Mouse (Mus musculus) heart, embryonic 12.5 days (tissue): ENCODE measurements around the gene Lrrc10b. TPM values are rescaled to one million over a fixed set of nuclear protein-coding genes. Genes with fewer than 3 reads are reported as not detected.
A peak's percentile ranks its signal among the peaks of the same experiment; 100 is the strongest.

Source experiments
- ATAC-seq: fragments of 200-750 bp; cut with Nextera tagmentation; 2 replicates; pipeline ENCODE4 v1.8.0; 2017; ENCODE audit warnings: moderate TSS enrichment, moderate library complexity; ENCODE audit not compliant: insufficient number of reproducible peaks, low FRiP score
- H3K27ac ChIP-seq: fragments of 300-500 bp; sonication (generic); 2 replicates; pipeline ENCODE4 v1.5.1; 2016; ENCODE audit warnings: mild to moderate bottlenecking, moderate library complexity; ENCODE audit not compliant: poor library complexity, severe bottlenecking
- H3K27me3 ChIP-seq: fragments of 300-500 bp; sonication (generic); replicated peaks from 2 replicates; pipeline ENCODE4 v1.6.1; 2016; ENCODE audit warnings: mild to moderate bottlenecking, moderate library complexity
- H3K36me3 ChIP-seq: fragments of 300-500 bp; sonication (generic); 2 replicates; pipeline ENCODE4 v1.6.1; 2016; ENCODE audit warnings: mild to moderate bottlenecking, moderate library complexity
- H3K4me1 ChIP-seq: fragments of 300-500 bp; sonication (generic); replicated peaks from 2 replicates; pipeline ENCODE4 v1.6.1; 2016; ENCODE audit warnings: mild to moderate bottlenecking
- H3K4me2 ChIP-seq: fragments of 300-500 bp; sonication (generic); 2 replicates; pipeline ENCODE4 v1.6.1; 2016; ENCODE audit warnings: mild to moderate bottlenecking, moderate library complexity
- H3K4me3 ChIP-seq: fragments of 300-500 bp; sonication (generic); 2 replicates; pipeline ENCODE4 v1.5.1; 2016; ENCODE audit warnings: mild to moderate bottlenecking
- H3K9ac ChIP-seq: fragments of 300-500 bp; sonication (generic); 2 replicates; pipeline ENCODE4 v1.6.1; 2016; ENCODE audit warnings: mild to moderate bottlenecking, moderate library complexity
- H3K9me3 ChIP-seq: fragments of 300-500 bp; sonication (generic); replicated peaks from 2 replicates; pipeline ENCODE4 v1.6.1; 2016; ENCODE audit warnings: mild to moderate bottlenecking, moderate library complexity
- WGBS: fragments of 180-500 bp; shearing (Covaris S2); methylation state at CpG from one replicate; pipeline ENCODE4 v1.1.7; 2016; 5-methylcytosine and 5-hydroxymethylcytosine counted together
- polyA plus RNA-seq: library from polyadenylated mRNA; unstranded; fragments of >200 nt; fragmentation: Nextera tagmentation; extraction: Ambion mirVana; gene quantifications from 2 replicates; pipeline ENCODE4 v1.2.1, GENCODE M21; 2016

Lrrc10b gene
- polyA plus RNA-seq, 1 experiment from 2014 or later = 0.26 TPM

- Histone ChIP-seq H3K36me3 (no peaks in the 10 kb centered on the region), H3K27me3 (peaks cover 52% of the 10 kb centered on the region), H3K9me3 (no peaks in the 10 kb centered on the region), H3K4me1 (0 out of 2 replicates have a peak, but pooled peaks cover 2% of the 10 kb centered on the region), H3K9ac (no peak overlapping the region), H3K4me2 (no peak overlapping the region), H3K4me3 (no peak overlapping the region), H3K27ac (no peak overlapping the region)
- ATAC-seq = no peak
- 61% methylated on average over 15 of the region's 15 CpGs for WGBS
Observed at GRCm38 (mm10) chr19:10444685-10445369, 12.4 kb downstream of the Lrrc10b start.

GRCm38 (mm10) chr19:10437521-10437920, 19.8 kb downstream of the Lrrc10b start:
- Histone ChIP-seq H3K9me3 (no peaks in the 10 kb centered on the region), H3K27ac (no peak overlapping the region), H3K4me3 (no peak overlapping the region), H3K27me3 (peaks cover 34% of the 10 kb centered on the region), H3K4me1 (peaks cover 25% of the 10 kb centered on the region), H3K9ac (no peak overlapping the region), H3K4me2 (no peak overlapping the region), H3K36me3 (no peaks in the 10 kb centered on the region)
- WGBS = 39% methylated on average over 1 of the region's 1 CpGs
- no peak for ATAC-seq

- Histone ChIP-seq H3K9ac (no peak overlapping the region), H3K9me3 (no peaks in the 10 kb centered on the region), H3K4me3 (no peak overlapping the region), H3K27ac (no peak overlapping the region), H3K27me3 (peaks cover 27% of the 10 kb centered on the region), H3K36me3 (no peaks in the 10 kb centered on the region), H3K4me1 (peaks cover 29% of the 10 kb centered on the region), H3K4me2 (no peak overlapping the region)
- no peak for ATAC-seq
- WGBS = 48% methylated on average over 1 of the region's 1 CpGs
Observed at GRCm38 (mm10) chr19:10436726-10437125, 20.5 kb downstream of the Lrrc10b start.

GRCm38 (mm10) chr19:10435908-10436307, 21.4 kb downstream of the Lrrc10b start:
- no peak for ATAC-seq
- Histone ChIP-seq H3K4me1 (peaks cover 34% of the 10 kb centered on the region), H3K27ac (no peak overlapping the region), H3K9me3 (no peaks in the 10 kb centered on the region), H3K9ac (no peak overlapping the region), H3K27me3 (peaks cover 24% of the 10 kb centered on the region), H3K4me2 (no peak overlapping the region), H3K36me3 (no peaks in the 10 kb centered on the region), H3K4me3 (no peak overlapping the region)
- WGBS = 36% methylated on average over 3 of the region's 3 CpGs

GRCm38 (mm10) chr19:10434927-10435326, 22.3 kb downstream of the Lrrc10b start:
- no peak overlapping the region for H3K9ac ChIP-seq
- H3K27ac ChIP-seq = no peak overlapping the region
- H3K4me2 ChIP-seq = no peak overlapping the region
- 71% methylated on average over 6 of the region's 6 CpGs for WGBS
- no peak overlapping the region for H3K4me3 ChIP-seq
- H3K9me3 ChIP-seq = no peaks in the 10 kb centered on the region
- no peaks in the 10 kb centered on the region for H3K36me3 ChIP-seq
- no peak for ATAC-seq
- H3K4me1 ChIP-seq = peaks cover 34% of the 10 kb centered on the region
- peaks cover 24% of the 10 kb centered on the region for H3K27me3 ChIP-seq

GRCm38 (mm10) chr19:10433879-10434540, 23.3 kb downstream of the Lrrc10b start:
- H3K36me3 ChIP-seq = no peaks in the 10 kb centered on the region
- H3K9me3 ChIP-seq = no peaks in the 10 kb centered on the region
- H3K4me3 ChIP-seq = no peak overlapping the region
- H3K27me3 ChIP-seq = peaks cover 25% of the 10 kb centered on the region
- no peak overlapping the region for H3K9ac ChIP-seq
- H3K27ac ChIP-seq = no peak overlapping the region
- H3K4me2 ChIP-seq = no peak overlapping the region
- H3K4me1 ChIP-seq = peaks cover 34% of the 10 kb centered on the region
- ATAC-seq = no peak
- WGBS = 48% methylated on average over 9 of the region's 9 CpGs

- Histone ChIP-seq H3K9me3 (no peaks in the 10 kb centered on the region), H3K27me3 (peaks cover 25% of the 10 kb centered on the region), H3K9ac (no peak overlapping the region), H3K27ac (no peak overlapping the region), H3K4me2 (peak overlapping the region; percentile 25; the same call in 1 of the 2 replicates), H3K4me3 (no peak overlapping the region), H3K4me1 (peaks cover 34% of the 10 kb centered on the region), H3K36me3 (no peaks in the 10 kb centered on the region)
- 43% methylated on average over 7 of the region's 7 CpGs for WGBS
- 0 out of 2 replicates have a peak, but pooled peaks have one; percentile 4 for ATAC-seq
Observed at GRCm38 (mm10) chr19:10433225-10433624, 24.0 kb downstream of the Lrrc10b start.

GRCm38 (mm10) chr19:10431841-10432240, 25.4 kb downstream of the Lrrc10b start:
- H3K4me2 ChIP-seq = no peak overlapping the region
- peaks cover 38% of the 10 kb centered on the region for H3K27me3 ChIP-seq
- WGBS = 45% methylated on average over 4 of the region's 4 CpGs
- H3K4me1 ChIP-seq = peaks cover 30% of the 10 kb centered on the region
- H3K36me3 ChIP-seq = no peaks in the 10 kb centered on the region
- no peak overlapping the region for H3K9ac ChIP-seq
- ATAC-seq = no peak
- no peaks in the 10 kb centered on the region for H3K9me3 ChIP-seq
- no peak overlapping the region for H3K27ac ChIP-seq
- no peak overlapping the region for H3K4me3 ChIP-seq

- WGBS = 15% methylated on average over 3 of the region's 3 CpGs
- peaks cover 32% of the 10 kb centered on the region for H3K4me1 ChIP-seq
- no peaks in the 10 kb centered on the region for H3K9me3 ChIP-seq
- H3K4me3 ChIP-seq = no peak overlapping the region
- H3K4me2 ChIP-seq = no peak overlapping the region
- no peak for ATAC-seq
- H3K9ac ChIP-seq = no peak overlapping the region
- H3K36me3 ChIP-seq = no peaks in the 10 kb centered on the region
- no peak overlapping the region for H3K27ac ChIP-seq
- H3K27me3 ChIP-seq = peaks cover 42% of the 10 kb centered on the region
Observed at GRCm38 (mm10) chr19:10431410-10431809, 25.9 kb downstream of the Lrrc10b start.

- Histone ChIP-seq H3K36me3 (no peaks in the 10 kb centered on the region), H3K27ac (no peak overlapping the region), H3K27me3 (peaks cover 53% of the 10 kb centered on the region), H3K4me3 (no peak overlapping the region), H3K9me3 (no peaks in the 10 kb centered on the region), H3K4me1 (peaks cover 38% of the 10 kb centered on the region), H3K4me2 (no peak overlapping the region), H3K9ac (no peak overlapping the region)
- ATAC-seq = no peak
- 75% methylated on average over 8 of the region's 8 CpGs for WGBS
Observed at GRCm38 (mm10) chr19:10429371-10429770, 27.9 kb downstream of the Lrrc10b start.

GRCm38 (mm10) chr19:10427431-10427830, 29.8 kb downstream of the Lrrc10b start:
- Histone ChIP-seq H3K9me3 (no peaks in the 10 kb centered on the region), H3K27ac (no peak overlapping the region), H3K4me2 (no peak overlapping the region), H3K9ac (no peak overlapping the region), H3K27me3 (peaks cover 67% of the 10 kb centered on the region), H3K36me3 (no peaks in the 10 kb centered on the region), H3K4me3 (no peak overlapping the region), H3K4me1 (peaks cover 28% of the 10 kb centered on the region)
- WGBS = 79% methylated on average over 9 of the region's 9 CpGs
- ATAC-seq = no peak
